Mouse (Mus musculus) monocyte, adult 5-6 weeks (primary cell): ENCODE results near the gene Kif21a. TPM values are rescaled to one million over a fixed set of nuclear protein-coding genes. Genes with fewer than 3 reads are reported as not detected.

ENCODE experiments used
- ATAC-seq: fragments of 153-309, 156-312 bp; replicated peaks from 2 replicates; pipeline ENCODE4 v1.8.0; 2017; ENCODE audit warnings: mild to moderate bottlenecking; ENCODE audit not compliant: low TSS enrichment, insufficient number of reproducible peaks, severe bottlenecking, poor library complexity, low FRiP score
- total RNA-seq: library from RNA; stranded (forward); fragments of 200-1000, 200-491, 200-594 nt; gene quantifications from 3 replicates; pipeline ENCODE4 v1.2.3, GENCODE M21; 2017

Gene Kif21a
- total RNA-seq = not detected in 3 replicates

DNA sequence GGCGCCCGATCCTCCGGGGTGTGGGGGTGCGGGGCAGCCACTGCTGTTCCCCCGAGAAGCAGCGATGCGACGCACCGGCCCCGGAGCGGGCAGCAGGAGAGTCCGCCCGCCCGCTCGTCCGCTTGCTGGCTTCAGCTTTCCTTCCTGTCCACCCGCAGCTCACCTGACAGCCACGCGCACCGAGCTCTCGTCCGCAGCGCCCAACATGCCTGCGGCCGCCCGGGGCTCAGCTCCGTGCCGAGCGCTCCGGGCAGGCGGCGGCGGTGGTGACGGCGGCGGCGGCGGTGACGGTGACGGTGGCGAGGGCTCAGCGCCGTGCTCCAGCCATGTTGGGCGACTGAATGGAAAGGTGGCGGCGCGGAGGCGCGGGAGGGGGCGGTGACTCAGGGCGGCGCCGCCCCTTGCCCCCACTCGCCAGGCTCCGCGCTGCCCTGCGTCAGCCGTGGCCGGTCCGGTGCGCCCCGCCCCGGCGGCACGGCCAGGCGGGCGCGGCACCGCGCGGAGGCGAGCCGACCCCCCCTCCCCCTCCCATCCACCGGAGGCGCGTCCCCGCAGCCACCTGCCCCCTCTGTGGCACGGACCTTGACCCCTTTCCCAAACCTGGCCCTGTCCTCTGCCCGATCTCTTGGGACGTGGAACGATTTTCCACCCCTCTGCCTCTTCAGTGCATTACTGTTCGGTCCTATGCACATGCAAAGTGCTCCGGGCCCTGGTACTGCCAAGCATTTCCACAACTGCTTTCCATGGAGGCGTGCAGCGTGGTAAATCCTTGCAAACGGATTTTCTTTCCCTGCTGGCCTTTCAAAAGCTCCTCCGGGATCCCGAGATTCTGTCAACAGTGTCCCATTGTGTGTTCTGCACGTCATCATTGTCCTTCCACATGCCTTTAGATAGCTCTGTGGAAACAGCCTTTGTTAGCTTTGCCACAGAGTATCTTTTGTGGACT lies at the start of gene Kif21a:
Gene Kif21a (minus strand): TSS at position 453 of the 946 bp plus-strand sequence.
- no peak for ATAC-seq

DNA sequence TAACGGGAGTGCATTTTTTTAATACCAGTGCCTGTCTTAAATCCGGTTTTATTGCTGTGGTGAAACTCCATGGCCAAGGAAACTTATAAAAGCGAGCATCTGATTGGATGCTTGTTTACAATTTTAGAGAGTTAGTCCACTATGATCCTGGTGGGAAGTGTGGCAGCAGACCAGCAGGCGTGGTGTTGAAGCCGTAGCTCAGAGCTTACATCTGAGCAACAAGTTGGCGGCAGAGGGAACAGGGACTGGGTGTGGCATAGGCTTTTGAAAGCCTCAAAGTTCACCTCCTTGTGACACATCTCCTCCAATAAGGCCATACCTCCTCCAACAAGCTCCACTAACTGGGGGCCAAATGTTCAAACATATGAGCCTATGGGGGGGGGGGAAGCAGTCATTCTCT lies 46.9 kb upstream of the Kif21a start:
- ATAC-seq = no peak

DNA sequence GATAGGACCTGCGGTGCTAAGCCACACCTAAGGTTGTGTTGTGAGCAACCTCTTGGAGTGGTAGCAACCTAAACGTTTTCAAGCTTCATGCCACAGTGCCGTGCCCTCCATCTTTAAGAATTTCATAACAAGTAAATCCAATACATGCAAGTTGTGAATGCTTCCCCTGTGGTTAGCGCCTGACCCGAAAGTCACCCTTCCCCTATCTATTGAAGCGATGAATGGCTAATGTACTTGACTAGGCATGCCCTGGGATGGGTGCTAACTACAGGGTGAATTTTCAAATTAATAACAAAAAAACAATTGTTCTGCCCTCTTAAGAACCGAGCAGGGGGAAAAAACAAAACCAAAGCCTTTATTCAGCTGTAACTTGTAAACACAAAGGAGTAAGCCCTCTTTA lies 39.7 kb upstream of the Kif21a start:
- ATAC-seq = no peak

DNA sequence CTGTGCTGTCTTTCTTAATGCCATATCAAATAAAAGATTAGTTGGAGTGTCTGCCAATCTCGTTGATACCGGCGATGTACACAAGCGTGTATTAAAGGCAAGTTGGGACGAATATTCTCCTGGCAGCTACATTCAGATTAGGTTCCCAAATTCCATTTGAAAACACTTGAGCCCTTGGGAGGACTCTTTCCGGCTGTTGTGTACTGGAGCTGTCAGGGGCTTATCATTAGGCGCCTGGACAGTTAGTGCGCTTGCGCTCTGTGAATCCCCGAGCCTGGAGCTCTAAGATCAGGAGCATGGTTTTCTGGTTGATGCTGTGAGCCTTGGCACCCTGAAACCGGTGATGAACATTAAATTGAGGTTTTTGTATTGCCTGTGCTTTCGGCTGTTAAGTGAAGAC lies 38.3 kb upstream of the Kif21a start:
- ATAC-seq = no peak

DNA sequence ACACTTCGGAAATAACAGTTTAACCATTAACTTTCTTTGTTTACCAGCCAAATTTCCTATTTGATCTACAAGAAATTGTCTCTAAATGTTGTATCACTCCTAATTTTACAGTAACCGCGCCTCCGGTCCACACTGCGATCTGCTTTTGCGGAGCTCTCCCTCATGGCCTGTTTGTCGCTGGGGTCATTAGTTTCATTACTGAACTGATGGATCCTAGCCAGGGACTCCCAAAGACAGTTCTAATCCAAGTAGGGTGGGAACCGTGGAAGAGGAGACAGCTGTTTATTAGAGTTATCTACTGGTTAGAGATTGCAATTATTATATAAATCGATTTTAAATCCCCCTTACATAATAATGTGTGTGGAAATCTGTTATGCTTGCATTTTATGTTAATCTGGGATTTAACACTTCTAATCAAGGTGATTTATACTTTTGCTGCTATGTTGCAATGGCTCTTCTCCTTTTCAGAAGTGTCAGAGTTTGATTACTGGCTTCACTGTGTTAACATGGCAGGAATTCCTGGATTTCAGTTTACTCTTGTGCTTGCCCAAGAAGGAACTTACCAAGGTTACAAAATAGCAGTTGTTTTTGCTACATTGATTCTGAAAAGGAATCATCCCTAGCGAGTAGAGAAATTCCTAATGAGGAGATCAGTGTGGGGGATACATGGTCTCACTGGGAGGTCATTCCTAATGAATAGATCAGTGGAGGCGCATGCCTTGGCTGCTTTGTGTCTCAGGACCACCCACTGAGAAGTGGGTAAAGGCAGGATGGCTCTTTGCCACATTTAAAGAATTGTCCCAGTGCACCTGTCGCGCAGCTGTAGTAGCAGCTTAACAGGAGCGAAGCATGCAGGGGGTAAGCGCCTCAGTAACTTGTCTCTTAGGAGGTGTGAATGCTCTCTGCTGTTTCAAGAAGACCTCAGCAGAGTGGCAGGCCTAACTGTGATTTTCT lies 28.0 kb upstream of the Kif21a start:
- ATAC-seq = no peak

DNA sequence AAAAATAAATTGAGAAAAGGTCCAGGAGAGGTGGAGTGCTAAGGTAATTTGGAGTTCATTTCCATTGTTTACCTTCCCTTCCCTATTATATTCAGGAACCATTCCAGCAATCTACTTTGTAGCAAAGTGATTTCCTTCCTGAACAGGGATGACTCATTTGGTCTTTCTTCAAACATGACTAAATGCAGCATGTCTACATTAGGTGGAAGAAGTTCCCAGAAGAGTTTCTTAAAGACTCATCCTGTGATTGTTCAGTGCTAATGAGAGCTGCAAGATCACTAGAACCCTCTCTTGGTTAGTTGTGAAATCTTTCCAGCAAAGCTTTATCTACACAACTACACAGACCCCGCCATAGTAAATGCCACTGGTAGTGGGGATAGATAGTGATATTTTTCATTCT lies 22.7 kb upstream of the Kif21a start:
- ATAC-seq = no peak

DNA sequence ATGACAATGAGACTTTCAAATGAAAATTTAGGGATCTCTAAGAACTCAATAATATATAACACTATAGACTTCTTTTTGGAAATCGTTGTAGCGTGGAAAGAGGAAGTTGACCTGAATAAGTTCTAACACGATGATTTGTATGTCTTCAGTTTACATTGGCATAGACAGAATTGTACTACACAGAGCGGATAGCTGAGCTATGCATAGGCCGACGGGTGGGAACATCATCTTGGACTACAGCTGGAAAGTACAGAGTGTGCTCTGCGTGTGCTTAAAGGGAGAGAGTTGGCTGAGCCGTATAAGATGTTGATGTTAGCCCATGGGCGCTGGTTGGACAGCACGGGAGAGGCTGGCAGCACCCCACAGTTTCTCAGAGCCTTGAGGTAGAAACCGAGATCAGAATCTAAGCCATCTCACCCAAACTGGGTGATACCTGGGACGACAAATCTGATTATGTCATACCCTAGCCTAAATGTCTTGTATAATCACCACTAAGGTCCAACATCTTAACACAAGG lies 14.6 kb upstream of the Kif21a start:
- no peak for ATAC-seq

DNA sequence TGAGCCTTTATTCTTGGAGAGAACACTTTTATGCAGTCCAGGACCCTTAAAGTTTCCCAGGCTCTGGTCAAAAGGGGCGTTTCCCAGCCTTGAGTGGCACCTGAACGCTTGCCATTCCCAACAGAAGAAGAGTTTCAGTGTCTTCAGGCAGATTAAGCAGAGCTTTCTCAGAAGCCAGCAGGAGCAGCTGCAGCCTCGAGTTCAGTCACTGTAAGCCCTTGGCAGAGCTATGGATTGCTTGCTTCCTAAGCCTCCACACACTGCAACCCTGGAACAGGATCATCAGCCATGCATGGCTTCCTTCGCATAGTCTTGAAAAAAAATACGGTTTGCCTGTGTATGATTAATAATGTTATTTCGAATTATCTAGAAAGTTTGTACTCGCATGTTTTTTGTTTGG lies 14.1 kb upstream of the Kif21a start:
- no peak for ATAC-seq

DNA sequence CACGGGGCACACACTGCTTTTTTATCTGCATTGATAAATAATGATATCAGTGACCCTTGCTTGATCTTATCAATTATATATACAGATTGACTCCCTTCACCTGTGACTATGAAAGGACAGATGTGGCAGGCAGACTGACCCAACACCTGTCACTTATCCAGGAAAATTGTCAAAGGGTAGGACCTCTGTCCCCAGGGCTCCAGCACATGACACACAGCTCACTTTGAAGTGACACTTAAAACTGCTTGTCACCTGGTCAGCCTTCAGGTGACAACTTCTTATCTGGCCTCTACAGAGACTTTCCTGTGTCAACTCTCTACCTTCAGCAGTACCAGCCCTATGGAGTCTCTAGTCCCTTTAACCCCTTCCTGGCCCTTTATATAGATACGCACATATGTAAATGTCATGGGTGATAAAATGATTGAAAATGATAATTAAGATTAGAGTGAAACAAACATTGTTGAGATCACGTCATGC lies 7.2 kb upstream of the Kif21a start:
- no peak for ATAC-seq

DNA sequence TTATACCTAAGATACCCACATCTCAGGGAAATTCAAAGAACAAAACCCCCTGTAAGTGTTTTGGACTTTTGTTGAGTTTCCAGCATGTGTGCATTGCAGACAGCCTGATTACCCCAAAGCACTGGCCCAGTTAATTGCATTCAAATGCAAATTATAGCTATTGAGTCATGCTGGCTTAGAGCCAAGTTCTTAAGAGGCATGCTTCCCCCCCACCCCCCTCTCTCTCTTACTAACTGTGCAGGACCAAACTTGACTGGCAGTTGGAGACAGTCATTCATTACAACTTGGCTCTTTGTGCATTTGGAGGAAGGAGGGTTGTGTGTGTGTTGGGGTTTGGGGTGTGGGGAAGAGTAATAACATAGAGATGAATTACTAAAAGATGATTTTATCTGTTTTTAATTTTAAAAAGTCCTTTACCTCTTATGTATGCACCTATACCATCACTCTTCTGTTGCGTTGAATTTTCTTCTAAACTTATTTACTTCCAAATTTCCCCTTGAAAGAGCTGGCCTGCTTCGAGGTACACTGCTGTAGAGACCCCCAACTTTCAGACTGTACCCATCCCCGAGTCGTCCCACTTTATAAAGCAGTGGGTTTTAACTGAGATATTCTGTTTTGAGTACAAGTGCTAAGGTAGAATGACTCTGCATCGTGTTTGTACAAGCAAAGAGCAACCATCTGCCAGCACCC lies 6.6 kb upstream of the Kif21a start:
- no peak for ATAC-seq

DNA sequence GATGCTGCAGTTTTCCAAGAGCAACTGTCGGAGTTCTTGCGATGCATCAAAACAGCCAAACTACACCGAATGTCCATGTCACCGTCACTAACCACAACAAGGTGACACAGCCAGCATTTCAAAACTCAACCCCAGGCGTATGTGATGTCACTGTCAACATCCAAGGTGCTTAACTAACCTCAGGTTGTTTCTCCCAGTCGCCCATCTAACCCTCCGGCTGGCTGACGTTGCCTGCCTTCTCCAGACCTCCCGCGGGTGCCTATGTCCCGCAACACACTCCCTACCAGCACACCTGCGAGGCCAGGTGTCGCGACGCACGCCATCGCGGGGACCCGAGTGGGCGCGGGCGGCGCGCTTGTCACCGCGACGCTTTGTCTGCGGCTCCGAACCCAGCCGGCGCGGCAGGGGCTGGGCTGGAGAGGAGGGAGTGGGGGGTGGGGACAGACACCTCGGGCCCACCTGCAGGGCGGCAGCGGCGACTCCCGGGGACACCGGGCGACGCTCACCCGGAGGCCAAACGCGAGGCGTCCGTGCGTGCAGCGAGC lies 725 bp downstream of the Kif21a start:
- no peak for ATAC-seq

DNA sequence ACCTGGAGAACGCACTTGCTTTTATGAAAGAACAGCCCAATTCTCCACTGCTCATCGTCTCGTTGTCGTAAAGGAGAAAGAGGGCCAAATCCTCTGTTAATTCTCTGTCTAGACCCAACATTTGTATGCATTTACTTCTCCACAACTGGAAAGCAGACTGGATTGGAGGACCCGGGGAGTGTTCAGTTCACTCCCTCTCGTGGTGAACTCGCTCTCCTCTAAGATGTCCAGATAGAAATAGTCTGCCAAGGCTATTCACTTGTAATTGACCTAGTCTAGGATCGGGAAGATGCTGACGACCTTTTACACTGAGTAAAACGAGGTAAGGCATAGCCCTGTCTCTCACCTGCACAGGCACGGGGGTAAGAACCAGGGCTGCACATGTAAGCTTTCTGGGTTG lies 2.1 kb downstream of the Kif21a start:
- no peak for ATAC-seq

DNA sequence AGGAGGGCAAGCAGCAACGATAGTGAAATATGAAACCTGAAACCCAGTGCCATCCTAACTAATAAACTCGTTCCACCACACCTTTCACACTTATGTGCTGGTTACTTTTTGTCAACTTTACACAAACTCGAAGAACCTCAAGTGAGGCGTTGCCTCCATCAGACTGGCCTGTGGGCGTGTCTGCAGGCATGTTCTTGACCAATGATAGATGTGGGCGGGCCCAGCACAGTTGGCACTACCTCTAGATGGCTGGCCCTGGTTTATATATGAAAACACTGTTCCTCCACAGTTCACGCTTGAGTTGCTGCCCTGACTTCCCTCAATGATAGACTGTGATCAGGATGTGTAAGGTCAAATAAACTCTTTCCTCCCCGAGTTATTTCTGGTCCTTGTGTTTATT lies 3.2 kb downstream of the Kif21a start:
- no peak for ATAC-seq

DNA sequence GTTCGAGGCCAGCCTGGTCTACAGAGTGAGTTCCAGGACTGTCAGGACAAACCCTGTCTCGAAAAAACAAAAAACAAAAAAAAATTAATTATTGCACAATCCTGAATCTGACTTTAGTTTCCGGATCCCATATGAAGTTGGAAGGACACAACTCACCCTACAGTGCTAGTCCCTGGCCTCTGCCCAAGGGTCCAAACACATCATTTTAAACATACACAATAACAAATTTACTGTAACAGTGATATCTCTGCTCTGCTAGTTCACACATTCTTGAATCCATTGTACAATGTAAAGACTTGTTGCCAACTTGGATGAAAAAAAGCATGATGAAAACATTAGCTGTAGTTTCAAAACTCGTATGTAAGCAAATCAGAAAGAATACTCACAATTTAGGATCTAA lies 6.5 kb downstream of the Kif21a start:
- no peak for ATAC-seq

DNA sequence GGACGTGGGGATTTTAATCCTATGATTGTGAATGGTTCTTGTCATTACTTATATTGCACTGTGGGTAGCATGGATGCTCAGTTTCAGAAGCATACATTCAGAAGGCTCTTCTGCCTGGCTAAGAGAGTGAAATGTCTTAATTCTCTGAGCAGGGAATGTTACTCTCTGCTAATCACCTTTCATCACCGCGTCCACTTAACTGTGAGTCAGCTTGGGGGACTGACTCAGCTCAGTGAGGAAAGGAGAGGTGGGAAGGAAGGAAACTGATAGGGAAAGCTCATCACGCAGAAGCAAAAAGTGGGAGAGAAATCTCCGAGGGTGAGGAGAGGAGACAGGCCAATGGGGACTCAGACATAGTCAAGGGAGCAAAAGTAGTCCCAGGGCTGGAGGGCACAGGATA lies 10.9 kb downstream of the Kif21a start:
- no peak for ATAC-seq

DNA sequence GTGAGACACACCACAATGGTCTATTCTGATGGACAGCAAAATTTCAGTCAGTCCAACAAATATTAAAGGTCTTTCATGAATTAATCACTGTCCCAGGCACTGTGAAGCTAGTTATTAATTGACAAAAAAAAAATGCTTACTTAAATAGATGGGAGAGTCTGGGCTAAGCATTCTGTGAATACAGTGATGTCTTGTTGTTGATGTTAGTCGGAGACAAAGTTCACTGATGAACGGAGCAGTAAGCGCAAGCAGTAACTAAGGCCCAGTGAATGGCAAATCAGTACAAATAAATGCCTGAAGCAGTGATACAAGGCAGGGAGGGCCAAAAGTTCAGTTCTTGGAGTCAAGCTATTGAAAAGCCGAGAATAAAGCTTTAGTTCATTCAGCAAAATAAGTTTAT lies 15.7 kb downstream of the Kif21a start:
- no peak for ATAC-seq

DNA sequence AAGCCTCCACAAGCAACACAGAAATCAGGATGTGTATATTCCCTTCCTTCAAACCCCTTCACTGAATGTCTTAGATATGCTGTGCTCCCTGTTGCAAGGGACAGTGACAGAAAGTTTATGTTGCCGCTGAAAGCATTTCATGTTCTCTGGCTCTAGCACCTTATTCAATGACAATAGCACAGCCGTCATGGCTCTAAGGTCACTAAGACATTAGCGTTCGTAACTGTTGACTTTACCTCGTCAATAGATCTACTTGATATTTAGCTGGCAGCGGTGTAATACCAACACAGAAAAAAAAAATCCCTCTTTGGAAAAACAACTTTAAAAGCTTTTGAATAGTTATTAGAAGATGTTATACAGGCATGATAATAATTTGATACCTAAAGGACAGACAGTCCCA lies 16.2 kb downstream of the Kif21a start:
- ATAC-seq = no peak

DNA sequence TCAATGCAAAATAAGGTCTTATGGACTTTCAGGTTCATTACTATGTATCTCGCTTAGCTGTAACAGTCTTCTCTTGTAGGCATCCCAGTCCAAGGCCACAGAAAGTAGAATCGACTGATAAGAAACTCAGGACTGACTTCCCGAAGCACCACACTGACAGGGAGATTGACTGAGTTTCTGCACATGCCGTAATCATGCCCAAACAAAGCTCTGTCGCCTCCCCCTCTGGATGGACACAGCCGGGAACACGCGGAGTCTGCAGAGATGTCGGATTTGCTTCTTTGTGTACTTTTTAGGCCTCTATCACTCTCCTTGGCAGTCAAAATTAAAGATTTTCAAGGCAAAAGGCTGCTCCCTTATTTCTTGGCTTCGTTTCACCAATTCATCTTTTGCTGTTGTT lies 20.8 kb downstream of the Kif21a start:
- ATAC-seq = no peak
